Mouse (Mus musculus) lung, embryonic 14.5 days (tissue): ENCODE measurements around the gene Mapk14. TPM values are rescaled to one million over a fixed set of nuclear protein-coding genes. Genes with fewer than 3 reads are reported as not detected.
A peak's percentile ranks its signal among the peaks of the same experiment; 100 is the strongest.

Experiments used
- ATAC-seq: fragments of 200-750 bp; cut with Nextera tagmentation; 2 replicates; pipeline ENCODE4 v1.8.0; 2017; ENCODE audit warnings: mild to moderate bottlenecking, moderate TSS enrichment, moderate library complexity; ENCODE audit not compliant: insufficient read depth
- DNase-seq: peaks from one replicate; pipeline ENCODE4 v3.0.0-alpha.2; 2015
- H3K27ac ChIP-seq: fragments of 300-500 bp; sonication (generic); 2 replicates; pipeline ENCODE4 v1.5.1; 2014; ENCODE audit warnings: low read depth, mild to moderate bottlenecking, moderate library complexity
- H3K27me3 ChIP-seq: fragments of 300-500 bp; sonication (generic); 2 replicates; pipeline ENCODE4 v1.6.1; 2014; ENCODE audit warnings: low read length, control low read depth; ENCODE audit not compliant: insufficient read depth
- H3K36me3 ChIP-seq: fragments of 300-500 bp; sonication (generic); 2 replicates; pipeline ENCODE4 v1.6.1; 2014; ENCODE audit warnings: control low read depth; ENCODE audit not compliant: insufficient read depth
- H3K4me1 ChIP-seq: fragments of 300-500 bp; sonication (generic); 2 replicates; pipeline ENCODE4 v1.6.1; 2014; ENCODE audit warnings: antibody characterized with exemption, control low read depth; ENCODE audit not compliant: insufficient read depth
- H3K4me2 ChIP-seq: fragments of 300-500 bp; sonication (generic); 2 replicates; pipeline ENCODE4 v1.6.1; 2014; ENCODE audit warnings: mild to moderate bottlenecking
- H3K4me3 ChIP-seq: fragments of 300-500 bp; sonication (generic); 2 replicates; pipeline ENCODE4 v1.5.1; 2014; ENCODE audit warnings: low read depth, low read length
- H3K9ac ChIP-seq: fragments of 300-500 bp; sonication (generic); 2 replicates; pipeline ENCODE4 v1.6.1; 2014
- H3K9me3 ChIP-seq: fragments of 300-500 bp; sonication (generic); 2 replicates; pipeline ENCODE4 v1.6.1; 2016; ENCODE audit warnings: low read depth, low read length, control low read depth
- CTCF ChIP-seq: IDR thresholded peaks from 2 replicates; pipeline ENCODE4 v1.5.1; 2016; ENCODE audit warnings: antibody characterized with exemption, low read depth
- WGBS: fragments of 180-500 bp; shearing (Covaris S2); extraction: QIAGEN DNeasy Blood & Tissue Kit; methylation state at CpG from one replicate; pipeline ENCODE4 v1.1.7; 2014; 5-methylcytosine and 5-hydroxymethylcytosine counted together
- polyA plus RNA-seq: library from polyadenylated mRNA; unstranded; fragments of >200 nt; fragmentation: Nextera tagmentation; extraction: Ambion mirVana; gene quantifications from 2 replicates; pipeline ENCODE4 v1.2.1, GENCODE M21; 2014

Mapk14 gene
- polyA plus RNA-seq, 1 experiment from 2014 or later, result 77.4 TPM

GRCm38 (mm10) chr17:28691687-28692340 is 685 bp downstream of the Mapk14 start:
- H3K4me3 ChIP-seq, result peak overlapping the region; percentile 99
- peaks cover 31% of the 10 kb centered on the region for H3K4me1 ChIP-seq
- ATAC-seq (peak; percentile 61), DNase-seq (peak; percentile 70)
- H3K27me3 ChIP-seq, result peaks cover 12% of the 10 kb centered on the region
- TF ChIP-seq CTCF, result peak; percentile 48
- H3K27ac ChIP-seq, result peak overlapping the region; percentile 96
- peak overlapping the region; percentile 86 for H3K4me2 ChIP-seq
- H3K36me3 ChIP-seq, result peaks cover 7% of the 10 kb centered on the region; the same call in 1 of the 2 replicates
- peak overlapping the region; percentile 93 for H3K9ac ChIP-seq
- under 1% methylated on average over 53 of the region's 53 CpGs for WGBS
- no peaks in the 10 kb centered on the region for H3K9me3 ChIP-seq

- WGBS, result under 1% methylated on average over 18 of the region's 18 CpGs
- Histone ChIP-seq H3K9ac (peak overlapping the region; percentile 93), H3K27me3 (peaks cover 12% of the 10 kb centered on the region), H3K4me2 (peak overlapping the region; percentile 86), H3K4me3 (peak overlapping the region; percentile 99), H3K9me3 (no peaks in the 10 kb centered on the region), H3K27ac (peak overlapping the region; percentile 96), H3K4me1 (peaks cover 36% of the 10 kb centered on the region), H3K36me3 (peaks cover 7% of the 10 kb centered on the region; the same call in 1 of the 2 replicates)
- ATAC-seq, result no peak
- peak; percentile 66 for DNase-seq
- no peak for TF ChIP-seq CTCF
Observed at GRCm38 (mm10) chr17:28692341-28692710, 1.2 kb downstream of the Mapk14 start.

GRCm38 (mm10) chr17:28693086-28693485 is 2.0 kb downstream of the Mapk14 start:
- peaks cover 12% of the 10 kb centered on the region for H3K27me3 ChIP-seq
- H3K4me3 ChIP-seq, result peak overlapping the region; percentile 99
- peaks cover 7% of the 10 kb centered on the region; the same call in 1 of the 2 replicates for H3K36me3 ChIP-seq
- WGBS, result 16% methylated on average over 3 of the region's 3 CpGs
- TF ChIP-seq CTCF, result no peak
- peak overlapping the region; percentile 93 for H3K9ac ChIP-seq
- no peaks in the 10 kb centered on the region for H3K9me3 ChIP-seq
- ATAC-seq (no peak), DNase-seq (peak; percentile 58)
- H3K4me1 ChIP-seq, result peaks cover 43% of the 10 kb centered on the region
- H3K4me2 ChIP-seq, result peak overlapping the region; percentile 86
- peak overlapping the region; percentile 46 for H3K27ac ChIP-seq

GRCm38 (mm10) chr17:28694078-28694477 is 2.9 kb downstream of the Mapk14 start:
- H3K9ac ChIP-seq, result no peak overlapping the region
- H3K27ac ChIP-seq, result peak overlapping the region; percentile 46; the same call in 1 of the 2 replicates
- H3K4me2 ChIP-seq, result peak overlapping the region; percentile 86; the same call in 1 of the 2 replicates
- H3K27me3 ChIP-seq, result peaks cover 11% of the 10 kb centered on the region
- peaks cover 7% of the 10 kb centered on the region; the same call in 1 of the 2 replicates for H3K36me3 ChIP-seq
- 73% methylated on average over 2 of the region's 2 CpGs for WGBS
- DNase-seq (no peak), ATAC-seq (no peak)
- no peaks in the 10 kb centered on the region for H3K9me3 ChIP-seq
- H3K4me1 ChIP-seq, result peaks cover 43% of the 10 kb centered on the region
- TF ChIP-seq CTCF, result no peak
- H3K4me3 ChIP-seq, result no peak overlapping the region

GRCm38 (mm10) chr17:28694832-28695231 is 3.7 kb downstream of the Mapk14 start:
- H3K36me3 ChIP-seq, result peaks cover 7% of the 10 kb centered on the region; the same call in 1 of the 2 replicates
- no peak overlapping the region for H3K4me2 ChIP-seq
- no peak overlapping the region for H3K9ac ChIP-seq
- peaks cover 3% of the 10 kb centered on the region; the same call in 1 of the 2 replicates for H3K27me3 ChIP-seq
- 79% methylated on average over 4 of the region's 4 CpGs for WGBS
- H3K9me3 ChIP-seq, result no peaks in the 10 kb centered on the region
- no peak for DNase-seq
- no peak for ATAC-seq
- no peak for TF ChIP-seq CTCF
- peaks cover 40% of the 10 kb centered on the region for H3K4me1 ChIP-seq
- H3K4me3 ChIP-seq, result no peak overlapping the region
- H3K27ac ChIP-seq, result no peak overlapping the region

- H3K9ac ChIP-seq, result no peak overlapping the region
- H3K27me3 ChIP-seq, result no peaks in the 10 kb centered on the region
- H3K36me3 ChIP-seq, result peaks cover 7% of the 10 kb centered on the region; the same call in 1 of the 2 replicates
- H3K27ac ChIP-seq, result peak overlapping the region; percentile 75; the same call in 1 of the 2 replicates
- peak overlapping the region; percentile 21 for H3K4me2 ChIP-seq
- no peak for TF ChIP-seq CTCF
- 11% methylated on average over 2 of the region's 2 CpGs for WGBS
- peaks cover 37% of the 10 kb centered on the region for H3K4me1 ChIP-seq
- ATAC-seq, result no peak
- DNase-seq, result peak; percentile 73
- no peaks in the 10 kb centered on the region for H3K9me3 ChIP-seq
- H3K4me3 ChIP-seq, result no peak overlapping the region
Observed at GRCm38 (mm10) chr17:28696641-28697040, 5.5 kb downstream of the Mapk14 start.
